Mouse (Mus musculus) urinary bladder, postnatal 10 days (tissue): ENCODE results near the gene Ipmk.
"Not testable (repeated sequence)": the region's sequence is repeated elsewhere in the genome, so short reads cannot be mapped to it uniquely, and the experiment has no call there.

Experiments used
- DNase-seq: peaks from one replicate; pipeline ENCODE4 v3.0.0; 2022; ENCODE audit warnings: low spot score

Ipmk gene

DNA sequence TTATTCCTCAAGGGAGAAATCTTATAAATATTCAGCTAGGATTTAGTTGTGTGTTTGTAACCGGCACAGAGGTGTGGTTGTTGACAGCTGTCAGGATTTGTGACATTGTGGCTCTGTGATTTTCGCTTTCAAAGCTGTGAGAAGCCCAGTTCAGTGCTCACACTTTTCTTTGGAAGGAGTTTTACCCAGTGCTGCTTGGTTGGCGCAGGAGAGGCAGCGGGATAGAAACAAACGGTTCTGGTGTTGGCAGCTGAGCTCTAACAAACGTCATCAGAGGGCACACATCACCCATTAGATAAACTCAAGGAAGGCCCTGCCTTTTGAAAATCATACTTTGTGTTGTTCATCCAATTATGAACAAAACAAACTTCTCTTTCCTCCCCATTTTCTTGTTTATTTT lies 79.2 kb downstream of the Ipmk start:
- no peak for DNase-seq

DNA sequence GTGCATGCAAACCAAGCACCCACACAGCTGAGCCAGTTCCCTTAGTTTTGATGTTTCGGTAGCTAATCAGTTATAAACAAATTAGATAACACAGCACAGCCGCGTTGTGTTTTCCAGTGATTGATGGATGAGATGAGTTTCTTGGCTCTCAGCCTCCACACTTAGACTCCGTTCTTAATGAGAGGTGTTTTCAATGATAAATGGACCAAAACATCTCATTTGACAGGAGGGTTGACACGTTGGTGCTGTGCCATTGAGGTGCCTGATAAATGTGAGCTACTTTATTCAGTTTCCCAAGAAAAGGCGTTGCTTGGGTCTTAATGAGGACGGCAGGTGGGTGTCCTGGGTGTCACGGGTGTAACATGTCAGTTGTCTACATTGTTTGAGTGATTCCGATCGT lies 79.8 kb downstream of the Ipmk start:
- DNase-seq: no peak

DNA sequence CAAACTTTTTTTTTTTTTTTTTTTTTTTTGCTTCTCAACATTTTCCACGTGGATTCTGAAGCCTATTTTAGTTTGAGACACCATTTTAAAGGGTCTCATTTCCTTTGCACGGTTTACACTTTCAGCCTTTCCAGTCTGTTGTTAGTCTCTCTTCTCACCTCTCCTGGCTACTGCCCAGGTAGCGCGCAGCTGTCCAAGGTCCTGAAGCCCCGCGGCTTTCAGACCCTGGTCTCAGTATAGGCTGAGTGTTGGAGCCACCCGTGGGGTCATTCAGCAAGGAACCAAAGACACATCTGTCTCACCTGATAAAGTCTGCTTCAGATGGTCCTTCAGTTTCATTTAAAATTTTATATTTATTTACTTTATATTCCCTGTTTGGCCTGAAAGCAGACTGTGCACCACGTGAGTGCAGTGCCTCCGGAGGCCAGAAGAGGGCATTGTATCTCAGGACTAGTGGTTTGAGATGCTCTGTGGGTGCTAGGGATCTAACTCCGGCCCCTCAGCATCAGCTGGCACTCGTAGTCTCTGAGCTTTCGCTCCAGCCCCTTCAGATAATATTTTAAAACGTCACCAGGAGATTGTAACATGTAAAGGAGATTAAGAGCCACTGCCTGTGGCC lies 80.8 kb downstream of the Ipmk start:
- no peak for DNase-seq

DNA sequence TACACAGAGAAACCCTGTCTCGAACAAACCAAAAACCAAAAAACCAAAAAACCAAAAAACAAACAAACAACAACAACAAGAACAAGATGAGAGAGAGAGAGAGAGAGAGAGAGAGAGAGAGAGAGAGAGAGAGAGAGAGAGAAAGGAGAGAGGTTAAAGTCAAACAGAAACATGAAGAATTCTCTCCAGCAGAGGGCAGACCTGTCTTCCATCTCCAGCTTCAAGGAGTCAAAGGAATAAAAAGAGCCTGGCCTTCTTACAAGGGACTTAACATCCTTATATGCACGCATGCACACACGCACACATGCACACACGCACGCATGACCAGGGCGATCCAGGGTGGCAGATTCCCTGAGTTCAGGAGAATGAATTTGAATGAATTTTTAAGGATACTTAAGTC lies 83.1 kb downstream of the Ipmk start:
- DNase-seq: no peak

DNA sequence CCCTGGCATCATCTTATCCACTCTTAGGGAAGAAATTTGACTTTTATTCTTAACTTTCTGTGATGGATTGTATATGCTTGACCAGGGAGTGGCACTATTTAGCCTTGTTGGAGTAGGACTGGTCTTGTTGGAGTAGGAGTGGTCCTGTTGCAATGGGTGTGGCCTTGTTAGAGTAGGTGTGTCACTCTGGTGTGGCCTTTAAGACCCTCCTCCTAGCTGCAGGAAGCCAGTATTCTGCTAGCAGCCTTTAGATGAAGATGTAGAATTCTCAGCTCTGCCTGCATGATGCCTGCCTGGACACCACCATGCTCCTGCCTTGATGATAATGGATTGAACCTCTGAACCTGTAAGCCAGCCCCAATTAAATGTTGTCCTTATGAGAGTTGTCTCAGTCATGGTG lies 95.5 kb downstream of the Ipmk start:
- DNase-seq: no peak

DNA sequence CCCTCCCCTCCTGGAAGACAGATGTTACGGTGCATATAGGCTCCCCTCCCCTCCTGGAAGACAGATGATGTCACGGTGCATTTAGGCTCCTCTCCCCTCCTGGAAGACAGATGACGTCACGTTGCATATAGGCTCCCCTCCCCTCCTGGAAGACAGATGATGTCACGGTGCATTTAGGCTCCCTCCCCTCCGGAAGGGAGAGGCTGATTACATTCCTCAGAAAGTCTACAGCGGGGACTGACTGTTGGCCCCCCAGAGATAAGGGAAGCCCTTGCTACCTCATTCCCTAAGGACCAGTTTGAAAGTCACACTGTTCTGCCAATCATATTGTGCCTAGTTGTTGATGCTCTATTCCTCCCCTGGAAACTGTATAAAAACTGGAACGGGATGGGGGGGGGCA lies 100.1 kb downstream of the Ipmk start:
- no peak for DNase-seq

DNA sequence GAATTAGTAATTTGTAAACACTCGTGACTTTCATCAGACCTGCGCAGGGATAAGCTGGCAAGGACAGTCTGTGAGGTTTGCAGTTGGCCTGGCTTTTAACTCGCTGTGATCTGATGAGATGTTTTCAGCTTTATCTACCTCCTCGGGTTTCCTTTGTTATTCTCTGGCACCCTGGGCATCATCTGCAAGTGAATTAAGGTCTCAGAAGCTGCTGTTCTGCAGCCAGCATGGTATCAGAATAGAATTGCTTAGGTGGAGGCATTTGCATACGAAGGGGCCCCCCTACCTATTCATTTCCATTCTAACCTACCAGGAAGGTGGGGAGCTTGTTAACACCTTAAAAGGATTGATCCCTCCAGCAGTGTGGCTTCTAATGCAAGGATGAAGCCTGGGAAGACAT lies 100.7 kb downstream of the Ipmk start:
- no peak for DNase-seq

DNA sequence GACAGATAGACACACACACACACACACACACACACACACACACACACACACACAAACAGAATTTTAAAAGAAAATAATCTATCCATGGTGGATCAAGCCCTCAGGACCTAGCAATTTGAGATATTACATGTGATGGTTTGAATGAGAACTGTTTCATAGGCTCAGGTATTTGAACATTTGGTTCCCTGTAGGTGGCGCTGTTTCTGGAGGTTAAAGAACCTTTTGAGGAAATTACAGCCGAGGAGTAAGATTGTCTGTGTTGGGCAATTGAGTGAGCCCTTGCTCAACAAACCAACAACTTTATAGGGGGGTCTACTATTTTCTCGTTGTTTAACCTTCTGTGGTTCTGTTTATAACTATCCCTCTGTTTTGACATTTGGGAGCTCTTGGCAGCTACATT lies 107.8 kb downstream of the Ipmk start:
- no peak for DNase-seq

DNA sequence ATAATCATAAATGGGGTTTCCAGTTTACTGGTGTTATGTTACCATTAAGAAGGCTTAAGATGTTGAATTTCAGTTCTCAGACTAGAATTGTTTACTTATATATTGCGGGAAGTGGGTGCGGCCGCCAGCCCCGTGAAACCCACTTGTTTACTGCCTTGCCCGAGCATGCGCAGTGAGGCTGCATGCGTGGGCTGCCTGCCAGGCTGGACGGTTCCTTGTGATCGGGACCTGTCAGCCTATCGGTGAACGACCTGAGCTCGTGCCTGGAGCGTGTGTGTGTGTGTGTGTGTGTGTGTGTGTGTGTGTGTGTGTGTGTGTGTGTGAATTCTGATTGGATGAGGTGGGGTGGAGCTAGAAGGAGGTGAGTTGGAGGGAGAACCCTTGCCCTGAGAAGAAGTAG lies 114.8 kb downstream of the Ipmk start:
- not testable (repeated sequence) for DNase-seq

DNA sequence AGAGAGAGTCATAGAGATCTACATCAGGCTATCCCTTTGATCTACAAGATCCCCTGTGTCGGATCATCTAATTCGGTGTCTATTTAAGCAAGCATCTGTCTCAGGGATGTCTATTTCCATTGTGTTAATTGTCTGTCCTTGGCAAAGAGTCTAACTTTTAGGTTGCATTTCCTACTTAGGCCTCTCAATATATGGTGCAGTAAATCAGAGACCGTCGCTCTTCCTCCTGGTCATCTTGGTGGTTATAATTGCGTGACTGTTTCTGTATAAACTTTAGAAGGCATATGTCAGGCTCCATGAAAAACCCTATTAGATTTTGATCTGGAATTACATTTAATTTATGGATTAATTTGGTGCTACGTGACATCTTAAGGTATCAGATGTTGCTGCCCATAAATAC lies 116.9 kb downstream of the Ipmk start:
- DNase-seq: no peak

DNA sequence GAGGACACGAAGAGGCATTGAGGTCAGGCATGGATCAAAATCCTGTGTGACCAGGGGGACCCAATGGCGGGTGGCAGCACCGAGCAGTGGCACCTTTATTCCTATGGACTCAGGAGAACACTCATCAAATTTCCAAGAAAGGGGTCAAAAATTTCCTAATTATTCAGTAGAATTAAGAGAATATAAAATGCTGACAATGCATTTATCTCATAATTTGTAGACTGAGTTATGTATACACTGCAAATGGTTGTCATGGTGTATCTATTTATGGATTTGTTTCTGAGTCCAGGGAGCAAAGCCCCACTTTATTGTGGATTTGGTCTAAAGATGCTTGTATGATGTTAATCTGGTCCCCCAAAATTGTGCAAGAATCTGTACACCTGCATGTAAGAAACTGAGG lies 120.8 kb downstream of the Ipmk start:
- DNase-seq: no peak

DNA sequence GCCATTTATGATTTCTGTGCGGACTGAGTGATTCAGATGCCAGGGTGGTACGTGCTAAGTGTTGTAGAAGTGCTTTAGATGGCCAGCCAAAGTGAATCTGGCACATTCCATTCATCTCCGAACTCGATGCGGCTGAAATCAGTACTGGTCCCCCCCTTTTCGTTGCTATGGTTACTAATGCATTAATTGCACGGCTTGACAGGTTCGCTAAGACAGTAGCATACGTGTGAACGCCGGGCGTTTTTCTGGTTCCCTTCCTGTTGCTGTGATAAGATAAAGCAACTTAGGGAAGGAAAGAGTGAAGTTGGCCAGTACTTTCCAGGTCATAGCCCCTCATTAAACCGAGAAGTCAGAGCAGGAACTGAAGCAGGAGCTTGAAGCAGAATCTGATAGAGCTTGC lies 122.2 kb downstream of the Ipmk start:
- DNase-seq: no peak

DNA sequence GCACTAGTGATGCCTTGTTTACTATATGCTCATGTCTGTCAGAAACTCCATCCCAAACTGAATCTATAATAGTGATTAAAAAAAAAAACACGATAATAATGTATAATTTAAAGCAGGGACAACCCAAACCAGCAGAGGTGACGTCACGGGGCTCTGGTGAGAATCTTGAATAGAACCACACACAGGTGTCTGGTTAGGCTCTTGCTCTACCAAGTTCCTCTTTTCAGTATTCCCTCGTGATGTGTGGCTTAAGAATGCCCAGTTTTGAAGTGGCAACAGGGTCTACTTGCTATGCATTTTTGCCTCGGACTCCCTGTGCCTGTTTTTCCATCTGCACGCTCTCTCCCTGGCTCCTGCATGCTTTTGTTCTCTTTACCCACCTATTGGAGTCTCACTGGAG lies 124.5 kb downstream of the Ipmk start:
- no peak for DNase-seq

DNA sequence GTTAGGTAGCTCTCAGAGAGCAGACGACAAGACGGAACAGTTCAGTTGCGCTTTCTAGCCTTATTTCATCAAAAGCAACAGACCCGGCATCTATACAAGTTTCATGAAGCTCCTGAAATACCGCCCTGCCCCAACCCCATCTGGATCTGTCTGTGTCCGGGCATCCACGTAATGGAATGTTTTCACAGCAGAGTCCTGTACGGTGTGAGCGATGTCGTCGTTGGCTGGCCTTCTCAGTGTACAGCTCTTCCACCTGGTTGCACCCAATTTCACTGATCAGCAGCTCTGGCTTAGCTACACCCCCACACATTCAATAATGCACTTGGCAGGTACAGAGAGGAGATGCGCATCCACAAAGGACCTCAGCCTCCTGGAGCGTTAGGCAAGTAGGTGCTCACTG lies 126.0 kb downstream of the Ipmk start:
- DNase-seq: no peak

DNA sequence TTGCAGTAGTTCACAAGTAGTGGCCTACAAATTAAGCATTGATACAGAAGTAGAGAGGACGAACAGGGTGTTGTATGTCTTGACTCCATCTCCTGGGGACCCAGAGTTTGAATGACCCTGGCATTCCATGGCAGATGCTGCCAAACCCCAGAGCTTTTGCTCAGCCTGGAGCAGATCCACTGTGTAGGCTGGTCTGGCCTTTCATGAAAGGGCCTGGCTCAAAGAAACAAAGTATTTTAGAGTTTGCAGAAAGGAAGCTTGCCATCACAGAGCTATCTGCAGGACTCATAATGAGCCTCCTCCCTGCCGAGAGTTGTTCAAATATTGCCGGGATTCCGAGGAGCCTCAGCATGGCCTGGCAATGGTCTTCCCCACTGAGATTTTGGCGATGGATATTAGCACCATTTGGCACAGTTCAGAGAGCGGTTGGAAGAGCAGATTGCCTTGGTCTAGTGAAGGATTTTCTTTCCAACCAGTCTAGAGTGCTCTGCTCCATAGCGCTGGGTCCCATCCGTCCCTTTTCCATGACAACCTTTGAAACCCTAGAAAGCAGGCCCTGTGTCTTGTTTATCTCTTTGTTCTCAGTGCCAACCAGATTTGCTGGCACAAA lies 129.0 kb downstream of the Ipmk start:
- no peak for DNase-seq

DNA sequence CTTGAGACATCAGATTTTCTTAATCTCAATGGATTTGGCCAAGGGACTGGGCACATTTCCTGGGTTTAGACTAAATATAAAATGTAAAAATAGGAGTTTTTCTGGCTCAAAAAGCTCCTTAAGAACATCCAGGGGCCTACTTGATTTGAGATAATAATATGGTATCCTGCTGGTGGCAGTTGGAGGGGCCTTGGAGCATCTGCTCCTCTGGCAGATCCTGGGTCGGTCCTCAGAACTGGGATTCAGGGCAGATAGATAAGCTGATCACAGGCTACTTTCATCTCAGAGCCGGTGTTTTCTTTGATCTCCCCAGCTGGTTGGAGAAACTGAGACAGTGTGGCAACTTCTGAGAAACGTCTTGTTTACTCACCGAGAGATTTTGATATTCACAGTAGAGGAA lies 129.6 kb downstream of the Ipmk start:
- DNase-seq: no peak

DNA sequence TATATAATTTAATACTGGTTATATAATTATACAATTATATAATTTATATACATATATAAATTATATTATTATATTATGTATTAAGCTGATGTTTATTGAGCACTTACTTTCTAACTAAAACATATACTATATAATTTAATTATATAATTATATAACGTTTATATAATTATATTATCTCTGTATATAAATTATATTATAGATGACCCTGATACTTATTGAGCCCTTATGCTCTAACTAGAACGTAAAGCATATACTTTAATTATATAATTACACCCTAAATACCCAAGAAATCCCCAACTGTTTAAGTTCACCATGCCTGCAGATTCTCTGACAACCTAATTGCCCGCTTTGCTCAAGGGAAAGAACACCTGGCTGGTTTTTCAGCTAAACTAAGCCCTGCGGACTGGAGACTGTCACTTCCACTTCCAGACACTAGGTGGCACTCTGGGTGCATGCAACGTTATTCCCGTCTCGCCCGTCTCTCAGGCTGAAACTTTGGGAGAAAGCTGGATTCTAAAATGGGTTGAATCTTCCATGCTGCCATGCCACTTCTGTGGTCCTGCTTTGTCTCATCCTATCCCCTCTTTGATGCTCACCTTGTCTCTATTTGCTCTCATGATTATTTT lies 132.2 kb downstream of the Ipmk start:
- DNase-seq: no peak
